22 mouse cellular contexts compared by ENCODE assay signal in genomic region chr9:101053279-101053678, GRCm38 (mm10). TPM values are rescaled to one million over a fixed set of nuclear protein-coding genes. Genes with fewer than 3 reads are reported as not detected.
DNase-seq lines count a peak whose midpoint lies in the region; ATAC-seq and TF ChIP-seq lines count a peak whose summit lies in the region.
"Had no signal": no experiment of that assay in that cellular context is flagged by ENCODE, and none has a peak within 500 bp of the region (broad histone marks: within the 10 kb centered on the region; RNA-seq: fewer than 3 reads in every experiment).

No protein-coding gene starts in this region.

- ATAC-seq in intestine, embryonic 14.5 days (replicated peaks; ENCODE audit: low FRiP score, low TSS enrichment, low read depth), result 0 out of 2 replicates have a peak, but pooled peaks have one; percentile 79
- no peak for ATAC-seq in midbrain, postnatal 0 days (ENCODE audit: low FRiP score)
- ATAC-seq: activated CD4-positive, CD25-positive, alpha-beta regulatory T cell, adult 4 months; forebrain, embryonic 15.5 days; inflammation-experienced regulatory T-cells, adult 6 months had no signal

- H3K4me1 ChIP-seq in ES-Bruce4 (ENCODE audit: control insufficient read depth, insufficient read depth, low read length), result no peaks in the 10 kb centered on the region
- H3K4me1 ChIP-seq in intestine, embryonic 14.5 days (replicated peaks; ENCODE audit: control insufficient read depth, insufficient read depth, low read length), result no peaks in the 10 kb centered on the region
- H3K4me1 ChIP-seq in small intestine, adult 2 months (ENCODE audit: control insufficient read depth, insufficient read depth, insufficient read length, low read length), result peaks cover 9% of the 10 kb centered on the region
- H3K4me1 ChIP-seq in midbrain, postnatal 0 days (ENCODE audit: insufficient read depth, low read length), result no peaks in the 10 kb centered on the region
- H3K4me1 ChIP-seq in forebrain, embryonic 10.5 days, result no peaks in the 10 kb centered on the region
- H3K4me1 ChIP-seq: embryonic facial prominence, embryonic 15.5 days; forebrain, embryonic 15.5 days; heart, embryonic 13.5 days; hindbrain, embryonic 15.5 days had no signal

- no peak overlapping the region for H3K4me3 ChIP-seq in layer of hippocampus, adult 2 months
- H3K4me3 ChIP-seq in ES-Bruce4 (ENCODE audit: low read depth, low read length), result peak overlapping the region; percentile 52
- no peak overlapping the region for H3K4me3 ChIP-seq in intestine, embryonic 14.5 days (ENCODE audit: low read depth, low read length)
- H3K4me3 ChIP-seq in small intestine, adult 2 months (ENCODE audit: low read depth, low read length), result peak overlapping the region; percentile 23; the same call in 1 of the 2 replicates
- H3K4me3 ChIP-seq in midbrain, postnatal 0 days (ENCODE audit: low read depth, low read length), result no peak overlapping the region
- no peak overlapping the region for H3K4me3 ChIP-seq in forebrain, embryonic 10.5 days
- H3K4me3 ChIP-seq: embryonic facial prominence, embryonic 15.5 days; erythroblast, embryonic 14.5 days; forebrain, embryonic 15.5 days; heart, embryonic 13.5 days; hindbrain, embryonic 15.5 days had no signal

- TF ChIP-seq POLR2A in ES-Bruce4 (IDR thresholded peaks at IDR 0.05; ENCODE audit: insufficient read depth, low read length), result no peak
- TF ChIP-seq POLR2A in small intestine, adult 2 months (IDR thresholded peaks at IDR 0.05; ENCODE audit: low read depth, low read length), result no peak

- no peak for DNase-seq in layer of hippocampus, adult 2 months (ENCODE audit: low spot score in 2 of 2)
- DNase-seq in layer of hippocampus, adult 9-10 months (ENCODE audit: low spot score), result no peak
- no peak for DNase-seq in intestine, embryonic 14.5 days (ENCODE audit: low spot score)
- no peak for DNase-seq in lung, postnatal 25 days (ENCODE audit: low spot score)
- DNase-seq in midbrain, postnatal 0 days (ENCODE audit: low spot score), result no peak
- no peak for DNase-seq in forebrain, embryonic 10.5 days (ENCODE audit: extremely low spot score, low spot score)
- DNase-seq: adrenal gland, postnatal 14 days; cerebellum, adult 18-20 months; cerebellum, adult 9-11 months; embryo, embryonic 11 days; gastrocnemius, postnatal 14 days; heart, postnatal 36 days had no signal

- TF ChIP-seq EP300 in ES-Bruce4 (IDR thresholded peaks at IDR 0.05; ENCODE audit: insufficient read depth, low read depth, low read length), result no peak

- H3K27ac ChIP-seq in layer of hippocampus, adult 2 months, result peak overlapping the region; percentile 67; the same call in 1 of the 2 replicates
- H3K27ac ChIP-seq in ES-Bruce4 (ENCODE audit: insufficient read depth, low read length), result no peak overlapping the region
- H3K27ac ChIP-seq in intestine, embryonic 14.5 days (ENCODE audit: low read depth), result peak overlapping the region; percentile 48
- H3K27ac ChIP-seq in small intestine, adult 2 months (ENCODE audit: insufficient read depth, low read depth, low read length), result peak overlapping the region; percentile 91
- H3K27ac ChIP-seq in midbrain, postnatal 0 days (ENCODE audit: low read depth, low read length), result no peak overlapping the region
- H3K27ac ChIP-seq in forebrain, embryonic 10.5 days, result no peak overlapping the region
- H3K27ac ChIP-seq: embryonic facial prominence, embryonic 15.5 days; forebrain, embryonic 15.5 days; heart, embryonic 13.5 days; hindbrain, embryonic 15.5 days had no signal

- H3K36me3 ChIP-seq in ES-Bruce4 (ENCODE audit: control insufficient read depth, insufficient read depth, low read length, poor library complexity, severe bottlenecking), result no peaks in the 10 kb centered on the region
- H3K36me3 ChIP-seq in intestine, embryonic 14.5 days (ENCODE audit: control insufficient read depth, insufficient read depth, low read length), result no peaks in the 10 kb centered on the region
- H3K36me3 ChIP-seq in small intestine, adult 2 months (ENCODE audit: control insufficient read depth, insufficient read depth, low read length), result no peaks in the 10 kb centered on the region
- H3K36me3 ChIP-seq in midbrain, postnatal 0 days (ENCODE audit: insufficient read depth, low read length), result no peaks in the 10 kb centered on the region
- no peaks in the 10 kb centered on the region for H3K36me3 ChIP-seq in forebrain, embryonic 10.5 days (replicated peaks)
- H3K36me3 ChIP-seq: embryonic facial prominence, embryonic 15.5 days; forebrain, embryonic 15.5 days; heart, embryonic 13.5 days; hindbrain, embryonic 15.5 days had no signal

- 51% methylated on average over 14 of the region's 14 CpGs for WGBS in intestine, embryonic 14.5 days
- WGBS in small intestine, adult 2 months, result 27% methylated on average over 14 of the region's 14 CpGs
- 72% methylated on average over 14 of the region's 14 CpGs for WGBS in midbrain, postnatal 0 days
- 80% methylated on average over 14 of the region's 14 CpGs for WGBS in forebrain, embryonic 10.5 days

- H3K9ac ChIP-seq in ES-Bruce4 (ENCODE audit: low read depth, poor library complexity, severe bottlenecking), result peak overlapping the region; percentile 37
- H3K9ac ChIP-seq in intestine, embryonic 14.5 days (ENCODE audit: low read length), result no peak overlapping the region
- H3K9ac ChIP-seq in midbrain, postnatal 0 days (replicated peaks; ENCODE audit: low read length, poor library complexity, severe bottlenecking), result no peak overlapping the region
- H3K9ac ChIP-seq: embryonic facial prominence, embryonic 15.5 days; forebrain, embryonic 15.5 days; heart, embryonic 13.5 days; hindbrain, embryonic 15.5 days had no signal

- TF ChIP-seq CTCF in layer of hippocampus, adult 2 months (conservative IDR thresholded peaks at IDR 0.05), result peak; percentile 6; the same call in 1 of the 2 replicates
- TF ChIP-seq CTCF in ES-Bruce4 (IDR thresholded peaks at IDR 0.05; ENCODE audit: low read depth, low read length), result no peak
- TF ChIP-seq CTCF in small intestine, adult 2 months (IDR thresholded peaks at IDR 0.05; ENCODE audit: extremely low read depth, insufficient read length, insufficient replicate concordance, low read depth, low read length), result peak; percentile 47; the same call in 1 of the 2 replicates
- TF ChIP-seq CTCF in midbrain, postnatal 0 days (IDR thresholded peaks at IDR 0.05), result no peak

- no peaks in the 10 kb centered on the region for H3K9me3 ChIP-seq in ES-Bruce4 (replicated peaks; ENCODE audit: control insufficient read depth, insufficient read depth, low read length, poor library complexity, severe bottlenecking)
- no peaks in the 10 kb centered on the region for H3K9me3 ChIP-seq in intestine, embryonic 14.5 days (ENCODE audit: control insufficient read depth, low read length)
- no peaks in the 10 kb centered on the region for H3K9me3 ChIP-seq in midbrain, postnatal 0 days (ENCODE audit: low read length)
- H3K9me3 ChIP-seq in forebrain, embryonic 10.5 days, result no peaks in the 10 kb centered on the region; the same call in 1 of the 2 replicates
- H3K9me3 ChIP-seq: embryonic facial prominence, embryonic 15.5 days; forebrain, embryonic 15.5 days; heart, embryonic 13.5 days; hindbrain, embryonic 15.5 days had no signal

- H3K4me2 ChIP-seq in intestine, embryonic 14.5 days (ENCODE audit: low read length), result no peak overlapping the region
- H3K4me2 ChIP-seq in midbrain, postnatal 0 days (ENCODE audit: low read depth, low read length, poor library complexity, severe bottlenecking), result no peak overlapping the region
- H3K4me2 ChIP-seq: embryonic facial prominence, embryonic 15.5 days; forebrain, embryonic 15.5 days; heart, embryonic 13.5 days; hindbrain, embryonic 15.5 days had no signal

- no peaks in the 10 kb centered on the region for H3K27me3 ChIP-seq in ES-Bruce4 (ENCODE audit: control insufficient read depth, insufficient read depth, low read length, poor library complexity, severe bottlenecking)
- H3K27me3 ChIP-seq in intestine, embryonic 14.5 days (replicated peaks; ENCODE audit: control insufficient read depth, insufficient read depth, low read length), result no peaks in the 10 kb centered on the region
- no peaks in the 10 kb centered on the region for H3K27me3 ChIP-seq in small intestine, adult 2 months (ENCODE audit: control insufficient read depth, insufficient read depth, low read length)
- H3K27me3 ChIP-seq in midbrain, postnatal 0 days (ENCODE audit: insufficient read depth, low read length), result no peaks in the 10 kb centered on the region
- no peaks in the 10 kb centered on the region for H3K27me3 ChIP-seq in forebrain, embryonic 10.5 days (ENCODE audit: poor library complexity, severe bottlenecking)
- H3K27me3 ChIP-seq: CH12.LX; embryonic facial prominence, embryonic 15.5 days; forebrain, embryonic 15.5 days; heart, embryonic 13.5 days; hindbrain, embryonic 15.5 days had no signal

RNA-seq across cellular contexts. Expression of gene Pccb, which starts 18.6 kb away (rescaled TPM):
- 10 to 100 TPM; 43.5 to 45.5 TPM for total RNA-seq in layer of hippocampus, adult 2 months (2021)
- 16.1 and 17.8 TPM in 2 replicates for polyA plus RNA-seq in ES-Bruce4 (2011; ENCODE audit: insufficient read depth, insufficient read length, low read depth, missing spikeins)
- polyA plus RNA-seq in intestine, embryonic 14.5 days (2014; fragmentation: Nextera tagmentation; extraction: Ambion mirVana), result 24.7 and 26.4 TPM in 2 replicates
- 41.9 and 60.1 TPM in 2 replicates for polyA plus RNA-seq in small intestine, adult 2 months (2012; rRNA removed)
- 50.7 and 58.1 TPM in 2 replicates for total RNA-seq in midbrain, postnatal 0 days (2014; rRNA removed)
- 32.5 and 33.5 TPM in 2 replicates for polyA plus RNA-seq in midbrain, postnatal 0 days (2015; fragmentation: Nextera tagmentation; extraction: Ambion mirVana)
- 12.3 and 14.1 TPM in 2 replicates for polyA plus RNA-seq in forebrain, embryonic 10.5 days (2016; fragmentation: Nextera tagmentation; extraction: Ambion mirVana)

RNA-seq across cellular contexts. Expression of gene Msl2, which starts 20.6 kb away (rescaled TPM):
- total RNA-seq in layer of hippocampus, adult 2 months (2021), result 10 to 100 TPM; 67.8 to 68.4 TPM
- polyA plus RNA-seq in ES-Bruce4 (2011; ENCODE audit: insufficient read depth, insufficient read length, low read depth, missing spikeins), result 42.4 and 46.1 TPM in 2 replicates
- 5.8 and 7.0 TPM in 2 replicates for polyA plus RNA-seq in intestine, embryonic 14.5 days (2014; fragmentation: Nextera tagmentation; extraction: Ambion mirVana)
- polyA plus RNA-seq in small intestine, adult 2 months (2012; rRNA removed), result 14.2 and 24.4 TPM in 2 replicates
- 38.5 and 42.0 TPM in 2 replicates for total RNA-seq in midbrain, postnatal 0 days (2014; rRNA removed)
- polyA plus RNA-seq in midbrain, postnatal 0 days (2015; fragmentation: Nextera tagmentation; extraction: Ambion mirVana), result 3.3 and 4.1 TPM in 2 replicates
- 3.4 and 4.0 TPM in 2 replicates for polyA plus RNA-seq in forebrain, embryonic 10.5 days (2016; fragmentation: Nextera tagmentation; extraction: Ambion mirVana)

Comparison
In these comparisons a context has a peak if more than half of its experiments do, and no peak if none do; other contexts are left out.
1. H3K27ac ChIP-seq: peak in layer of hippocampus, adult 2 months (single experiment), intestine, embryonic 14.5 days (single experiment) and small intestine, adult 2 months (single experiment); none in ES-Bruce4 (single experiment), midbrain, postnatal 0 days (single experiment) and forebrain, embryonic 10.5 days (single experiment).
2. H3K4me3 ChIP-seq: peak in ES-Bruce4 (single experiment) and small intestine, adult 2 months (single experiment); none in layer of hippocampus, adult 2 months (single experiment), intestine, embryonic 14.5 days (single experiment), midbrain, postnatal 0 days (single experiment) and forebrain, embryonic 10.5 days (single experiment).
3. CTCF ChIP-seq: peak in layer of hippocampus, adult 2 months (single experiment) and small intestine, adult 2 months (single experiment); none in ES-Bruce4 (single experiment) and midbrain, postnatal 0 days (single experiment).